Mouse (Mus musculus) embryo, embryonic 10 days (tissue): ENCODE data around the gene Nubp2.
A peak's percentile ranks its signal among the peaks of the same experiment; 100 is the strongest.

Experiments
- DNase-seq: peaks from one replicate; pipeline ENCODE4 v3.0.0-alpha.2; 2015; ENCODE audit warnings: low spot score

Gene Nubp2

DNA sequence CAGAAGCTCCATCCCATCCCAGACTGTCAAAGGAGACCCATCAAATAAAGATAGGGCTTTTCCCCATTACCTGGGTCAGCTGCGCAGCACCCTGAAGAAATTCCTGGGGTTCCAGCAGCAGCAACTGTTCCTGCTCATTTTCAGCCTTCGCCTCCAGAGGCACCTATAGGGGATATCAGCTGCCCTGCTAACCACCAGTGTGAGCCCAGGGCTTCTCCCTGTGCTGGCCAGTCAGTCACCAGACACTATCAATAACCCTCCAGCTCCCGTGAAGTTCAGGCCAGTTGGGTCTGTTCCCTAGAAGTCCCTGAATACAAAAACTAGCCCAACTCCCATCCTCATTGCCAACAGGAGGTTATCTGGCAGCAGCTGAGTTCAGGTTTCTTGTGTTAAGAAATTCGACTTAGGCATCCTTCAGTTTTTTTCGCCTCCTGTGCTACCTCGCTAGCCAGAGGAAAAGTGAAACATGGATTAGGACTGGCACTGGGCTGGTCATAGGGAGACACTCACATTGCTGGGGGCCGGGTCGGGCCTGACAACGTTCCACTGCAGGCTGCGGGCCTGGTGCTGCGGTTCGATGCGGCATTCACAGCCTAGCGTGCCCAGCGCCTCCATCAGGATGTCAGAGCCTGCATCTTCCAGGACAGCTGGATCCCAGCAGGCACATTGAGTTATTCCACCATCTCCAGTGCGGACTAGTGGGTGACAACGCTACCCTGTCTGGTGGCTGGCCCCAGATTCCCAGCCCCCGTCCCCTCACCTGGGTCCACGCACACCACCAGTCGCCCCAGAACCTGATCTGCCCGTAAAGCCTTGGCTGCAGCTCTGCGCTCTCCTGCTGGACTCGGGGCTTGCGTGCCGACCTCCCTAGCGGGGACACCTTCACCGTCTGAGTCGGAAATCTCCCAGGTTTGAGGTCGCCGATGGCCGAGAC lies 8.2 kb upstream of the Nubp2 start:
- DNase-seq = peak; percentile 19

DNA sequence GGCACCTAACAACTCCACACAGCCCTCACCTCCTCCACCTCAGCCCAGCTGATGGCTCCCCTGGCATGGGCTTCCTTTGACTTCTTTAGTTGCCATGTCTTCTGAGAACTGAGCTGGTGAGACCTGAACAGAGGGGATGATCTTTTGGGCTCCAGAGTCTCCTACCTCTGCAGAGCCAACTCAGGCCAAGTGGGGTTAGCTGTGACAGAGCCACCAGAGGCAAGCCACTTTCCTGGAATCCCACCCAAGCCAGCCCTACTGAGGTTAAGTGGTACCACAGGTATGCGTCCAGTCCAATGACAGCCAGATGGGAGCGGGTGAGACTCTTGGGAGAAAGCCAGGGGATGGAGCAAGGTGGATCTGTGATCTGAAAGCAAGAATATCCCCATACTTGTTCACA lies 7.1 kb upstream of the Nubp2 start:
- no peak for DNase-seq

DNA sequence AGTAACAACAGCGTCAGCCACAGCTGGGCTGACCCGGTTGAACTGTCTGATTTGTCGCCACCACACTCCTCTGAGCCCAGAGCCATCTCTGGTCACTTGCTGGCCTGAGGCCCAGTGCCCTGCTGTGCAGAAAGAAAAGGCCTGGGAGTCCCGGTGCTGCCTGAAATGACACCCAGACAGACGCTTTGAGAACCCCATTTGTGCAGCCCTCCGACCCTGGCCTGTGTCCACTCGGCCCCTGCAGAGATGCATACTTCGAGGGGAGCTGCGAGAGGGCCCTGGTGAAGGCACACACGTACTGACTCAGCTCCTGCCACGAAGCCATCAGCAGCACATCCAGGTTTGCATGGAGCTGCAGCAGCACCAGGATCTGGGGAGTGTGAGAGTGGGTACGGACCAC lies 6.6 kb upstream of the Nubp2 start:
- DNase-seq = no peak

DNA sequence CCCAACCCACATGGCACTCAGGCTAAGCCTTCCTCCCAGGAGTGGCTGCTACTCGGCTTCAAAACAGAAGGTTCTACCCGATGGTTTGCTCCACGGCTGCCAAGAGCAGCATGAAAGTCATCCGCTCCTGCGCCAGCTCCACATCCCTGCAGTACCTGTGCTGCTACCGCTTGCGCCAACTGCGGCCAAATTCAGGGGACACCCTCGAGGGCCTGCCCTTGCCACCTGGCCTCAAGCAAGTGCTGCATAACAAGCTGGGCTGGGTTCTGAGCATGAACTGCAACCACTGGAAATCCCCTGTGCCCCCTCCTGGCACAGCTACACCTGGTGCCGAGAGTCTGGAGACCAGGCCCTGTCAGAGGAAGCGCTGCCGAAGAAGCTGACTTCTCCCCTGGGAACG lies 5.2 kb upstream of the Nubp2 start:
- no peak for DNase-seq

DNA sequence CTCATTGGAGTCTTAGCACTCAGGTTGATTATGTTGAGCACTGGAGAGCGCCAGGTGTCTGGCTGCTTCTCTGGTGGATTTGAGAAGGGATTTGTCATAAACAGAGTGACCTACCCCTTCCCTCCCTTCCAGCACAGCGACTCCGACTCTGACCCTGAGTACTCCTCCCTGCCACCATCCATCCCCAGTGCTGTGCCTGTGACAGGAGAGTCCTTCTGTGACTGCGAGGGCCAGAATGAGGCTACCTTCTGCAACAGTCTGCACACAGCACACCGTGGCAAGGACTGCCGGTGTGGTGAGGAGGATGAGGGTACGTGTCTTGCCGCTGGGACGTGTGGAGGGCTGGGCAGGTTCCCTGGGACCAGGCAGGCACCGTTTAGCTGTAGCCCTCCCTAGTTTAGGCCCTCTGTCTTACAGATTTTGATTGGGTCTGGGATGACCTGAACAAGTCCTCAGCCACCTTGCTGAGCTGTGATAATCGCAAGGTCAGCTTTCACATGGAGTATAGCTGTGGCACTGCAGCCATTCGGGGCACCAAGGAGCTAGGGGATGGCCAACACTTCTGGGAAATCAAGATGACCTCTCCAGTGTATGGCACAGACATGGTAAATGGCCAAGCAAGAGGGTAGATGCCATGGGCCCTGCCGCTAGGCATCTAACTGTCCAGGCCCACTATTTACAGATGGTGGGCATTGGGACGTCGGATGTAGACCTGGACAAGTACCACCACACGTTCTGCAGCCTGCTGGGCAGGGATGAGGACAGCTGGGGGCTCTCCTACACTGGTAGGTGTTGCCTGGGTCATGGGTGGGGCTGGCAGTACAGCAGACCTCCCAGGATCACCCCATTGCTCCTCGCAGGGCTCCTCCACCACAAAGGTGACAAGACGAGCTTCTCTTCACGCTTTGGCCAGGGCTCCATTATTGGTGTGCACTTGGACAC lies 4.3 kb upstream of the Nubp2 start:
- no peak for DNase-seq

DNA sequence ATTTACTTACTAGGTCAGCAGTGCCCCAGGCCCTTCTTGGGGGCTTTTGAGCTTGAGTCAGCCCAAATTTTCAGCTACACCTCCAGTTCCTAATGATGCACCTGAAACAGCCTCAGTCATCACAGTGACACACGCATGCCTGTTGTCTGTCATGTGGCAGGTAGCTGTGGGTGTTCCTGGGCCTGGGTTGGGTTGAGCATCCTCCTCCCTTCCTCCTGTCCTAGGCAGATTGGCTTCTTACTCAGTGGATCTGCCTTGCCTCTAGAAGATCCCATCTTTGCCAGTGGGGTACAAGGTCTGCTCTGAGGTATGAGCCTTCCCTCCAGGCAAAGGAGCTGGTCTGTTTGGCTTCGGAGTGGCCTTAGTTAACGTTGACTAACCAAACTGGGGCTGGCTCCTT lies 2.7 kb upstream of the Nubp2 start:
- no peak for DNase-seq

DNA sequence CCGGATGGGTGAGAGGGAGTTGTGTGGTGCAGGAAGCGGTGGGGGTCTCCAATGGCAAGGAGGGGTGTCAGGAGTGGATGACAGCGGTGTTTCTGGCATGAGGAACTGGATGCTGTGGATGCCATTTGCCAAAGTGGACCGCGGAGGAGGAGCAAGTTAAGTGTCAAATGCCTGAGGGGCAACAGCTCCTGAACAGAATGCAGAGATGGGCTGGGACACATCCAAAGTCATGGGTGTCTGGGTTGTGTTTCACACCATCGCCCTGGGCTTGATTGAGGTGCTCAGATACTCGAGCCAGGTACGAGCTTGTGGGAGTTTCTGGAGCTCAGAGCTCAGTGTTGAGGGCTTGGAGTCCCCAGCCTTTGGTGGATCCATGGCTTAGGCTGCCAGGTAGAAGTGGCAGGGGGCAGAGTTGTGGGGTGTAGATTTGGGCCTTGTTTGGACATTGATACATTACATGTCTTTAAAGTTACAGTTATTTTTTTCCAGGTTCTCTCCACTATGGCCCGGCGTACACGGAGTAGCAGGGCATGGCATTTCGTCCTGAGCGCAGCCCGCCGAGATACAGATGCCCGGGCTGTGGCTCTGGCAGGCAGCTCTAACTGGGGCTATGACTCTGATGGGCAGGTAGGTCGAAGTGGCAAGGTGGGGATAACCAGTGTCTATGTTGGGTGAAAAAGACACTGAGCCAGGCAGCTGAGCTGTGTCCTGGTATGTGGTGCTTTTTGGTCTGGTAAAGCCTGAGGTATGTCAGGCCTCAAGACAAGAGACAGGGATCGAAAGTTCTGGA lies 1.3 kb upstream of the Nubp2 start:
- no peak for DNase-seq

DNA sequence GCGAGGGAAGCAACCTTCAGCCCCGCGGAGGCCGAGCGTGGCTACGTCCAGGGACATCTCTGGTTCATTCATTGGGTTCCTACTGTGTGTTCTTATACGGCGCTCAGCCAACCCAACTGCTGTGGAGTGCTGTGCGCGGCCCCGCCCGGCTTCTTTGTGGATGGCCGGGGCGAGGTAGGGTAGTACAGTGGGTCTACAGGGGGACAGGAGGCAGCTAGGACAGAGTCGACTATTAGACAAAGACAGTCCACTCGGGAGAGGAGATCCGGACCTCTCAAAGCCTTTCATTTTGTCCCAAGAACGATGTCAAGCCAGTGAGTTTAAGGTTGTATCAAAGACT lies 753 bp upstream of the Nubp2 start:
- DNase-seq = no peak

DNA sequence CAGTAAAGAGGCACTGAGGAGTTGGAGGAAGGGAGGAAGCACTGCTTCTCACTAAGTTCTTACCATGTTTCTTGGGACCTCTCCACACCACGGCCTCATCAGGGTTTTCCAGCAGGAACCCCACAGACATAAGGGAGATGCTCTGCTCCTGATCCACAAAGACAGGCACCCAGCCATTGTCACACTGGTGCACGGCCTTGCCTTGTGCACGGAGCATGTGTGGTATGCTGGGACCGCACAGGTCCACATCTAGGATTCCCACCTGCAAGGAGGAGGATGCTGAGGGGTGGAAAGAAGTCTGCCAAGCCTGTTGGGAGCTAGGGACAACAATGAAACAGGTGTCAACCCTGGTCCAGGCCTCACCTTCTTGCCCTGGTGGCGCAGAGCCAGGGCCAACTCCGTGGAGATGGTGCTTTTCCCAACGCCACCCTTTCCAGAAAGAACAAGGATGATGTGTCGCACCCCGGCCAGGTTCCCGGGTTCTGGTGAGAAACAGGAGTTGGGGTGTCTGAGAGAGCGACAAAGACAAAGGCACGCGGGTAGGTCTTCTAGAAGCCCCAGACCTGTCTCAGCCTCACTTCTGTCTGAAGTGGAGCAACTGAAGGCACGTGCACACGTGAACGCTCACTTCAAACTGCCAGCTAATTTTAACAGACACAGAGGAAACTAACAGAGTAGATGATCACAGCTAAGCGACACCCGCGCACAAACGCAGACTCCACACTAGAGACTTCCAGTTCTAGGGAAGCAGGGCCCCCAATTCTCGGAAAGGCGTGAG lies 604 bp downstream of the Nubp2 start:
- DNase-seq = no peak

DNA sequence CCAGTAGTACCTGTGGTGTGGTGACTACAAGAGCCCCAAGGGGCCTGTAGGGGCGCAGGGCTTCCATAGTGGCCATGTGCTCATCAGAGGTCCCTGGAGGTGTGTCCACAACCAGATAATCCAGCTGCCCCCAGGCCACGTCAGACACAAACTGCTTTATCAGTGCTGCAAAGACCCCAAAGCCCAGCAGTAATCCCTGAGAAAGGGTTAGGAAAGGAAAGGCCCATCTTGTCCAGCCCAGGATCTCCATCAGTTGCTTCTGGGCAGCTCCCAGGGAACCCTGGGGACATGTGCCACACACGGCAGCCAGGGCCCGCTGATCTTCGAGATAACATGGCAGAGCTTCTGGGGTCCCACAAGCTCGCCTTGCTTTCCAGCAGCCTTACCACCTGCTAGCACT lies 1.8 kb downstream of the Nubp2 start:
- DNase-seq = no peak

DNA sequence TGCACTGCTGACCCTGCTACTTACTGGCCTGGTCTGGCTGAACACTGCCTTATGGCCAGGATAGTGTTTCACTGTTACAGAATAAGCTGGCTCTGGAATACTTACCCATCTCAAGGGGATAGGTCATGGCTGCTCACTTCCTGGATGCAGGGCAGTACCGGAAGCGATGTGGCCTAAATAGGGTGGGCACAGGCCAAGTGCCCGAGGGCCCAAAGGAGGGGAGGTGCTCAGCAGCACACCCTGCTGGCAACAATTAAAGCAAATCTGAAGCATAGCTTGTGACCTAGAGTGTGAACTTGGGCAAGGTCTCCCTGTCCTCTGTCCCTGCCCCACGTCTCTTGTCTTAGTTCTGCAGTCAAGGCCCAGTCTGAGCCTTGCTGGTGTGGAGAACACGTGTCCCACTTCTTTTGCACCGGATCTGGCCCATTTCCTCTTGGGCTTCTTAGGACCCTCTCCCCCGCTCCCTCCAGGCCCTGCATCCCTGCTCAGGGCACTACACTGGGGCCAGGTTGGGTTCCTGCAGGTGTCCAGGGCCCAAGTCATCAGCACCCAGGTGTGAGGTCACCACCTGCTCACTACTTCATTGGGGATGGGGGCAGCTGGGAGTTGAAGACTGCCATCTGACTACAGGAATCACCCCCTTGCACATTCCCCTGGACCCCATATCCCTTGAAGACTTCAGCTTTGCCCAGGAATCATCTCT lies 4.3 kb downstream of the Nubp2 start:
- DNase-seq = peak; percentile 67

DNA sequence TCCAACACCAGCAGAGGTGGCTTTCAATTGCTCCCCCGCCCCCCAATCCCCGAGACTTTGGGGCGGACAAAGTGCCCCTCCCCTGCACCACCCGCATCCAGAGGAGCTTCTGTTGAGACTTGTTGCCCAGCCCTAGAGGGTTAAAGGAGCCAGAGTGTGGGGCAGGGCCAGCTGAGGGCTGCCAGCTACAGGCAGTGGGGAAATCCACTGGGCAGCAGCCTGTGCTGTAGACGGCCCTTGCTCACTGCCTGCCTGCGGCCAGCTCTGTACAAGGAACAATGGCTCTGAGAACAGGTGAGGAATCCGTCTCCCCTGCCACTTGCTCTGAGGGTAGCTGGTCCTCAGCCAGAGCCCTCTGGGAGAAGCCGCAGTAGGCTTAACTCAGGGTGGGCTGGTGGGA lies 7.6 kb downstream of the Nubp2 start:
- DNase-seq = no peak

DNA sequence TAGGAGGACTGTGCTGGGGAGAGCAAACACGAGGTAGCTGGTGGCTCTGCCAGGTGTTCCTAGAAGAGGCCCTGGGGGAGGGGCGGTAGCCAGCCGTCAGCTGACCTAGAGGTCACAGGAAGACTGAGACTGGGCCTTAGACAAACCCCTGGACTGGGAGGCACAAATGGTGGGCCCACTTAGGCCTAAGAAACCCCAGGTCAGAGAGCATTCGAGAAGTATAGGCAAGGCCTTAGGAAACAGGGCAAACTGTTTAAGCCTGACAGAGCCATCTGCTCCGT lies 8.1 kb downstream of the Nubp2 start:
- DNase-seq = no peak

DNA sequence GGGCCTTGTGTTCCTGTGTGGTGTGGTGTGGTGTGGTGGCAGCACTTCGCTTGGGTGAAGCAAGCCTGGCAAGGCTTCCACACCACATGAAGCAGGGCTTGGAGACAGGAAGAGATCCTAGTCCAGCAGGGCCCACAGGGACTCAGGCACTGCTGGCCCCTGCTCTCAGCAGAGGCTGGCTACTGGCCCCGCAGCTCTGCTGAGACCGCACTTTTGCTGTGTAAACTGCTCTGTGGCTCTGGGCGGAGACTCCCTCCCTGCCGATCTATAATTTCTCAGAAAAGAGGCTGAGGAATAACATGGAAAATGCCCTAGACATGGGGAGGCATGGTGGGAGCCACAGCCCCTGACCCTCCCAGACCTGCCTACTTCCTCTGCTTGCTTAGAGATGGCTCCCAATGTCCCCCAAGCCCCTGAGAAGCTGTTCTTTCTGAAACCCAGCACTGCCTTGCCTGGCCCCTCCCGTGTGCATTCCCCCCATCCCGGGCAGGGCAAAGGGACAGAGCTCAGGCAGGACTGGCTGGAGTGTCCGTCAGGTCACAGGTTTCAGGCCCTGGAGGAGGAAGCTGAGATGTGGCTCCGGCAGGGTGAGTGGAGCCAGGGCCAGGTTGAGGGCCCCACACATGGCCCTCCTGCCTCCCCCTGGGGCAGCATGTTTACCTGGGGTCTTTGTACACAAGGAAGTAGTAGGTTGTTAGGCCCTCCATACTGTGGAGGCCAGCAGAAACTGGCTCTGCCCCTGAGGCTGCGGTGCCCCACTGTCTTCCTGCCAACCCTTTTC lies 8.6 kb downstream of the Nubp2 start:
- DNase-seq = no peak

DNA sequence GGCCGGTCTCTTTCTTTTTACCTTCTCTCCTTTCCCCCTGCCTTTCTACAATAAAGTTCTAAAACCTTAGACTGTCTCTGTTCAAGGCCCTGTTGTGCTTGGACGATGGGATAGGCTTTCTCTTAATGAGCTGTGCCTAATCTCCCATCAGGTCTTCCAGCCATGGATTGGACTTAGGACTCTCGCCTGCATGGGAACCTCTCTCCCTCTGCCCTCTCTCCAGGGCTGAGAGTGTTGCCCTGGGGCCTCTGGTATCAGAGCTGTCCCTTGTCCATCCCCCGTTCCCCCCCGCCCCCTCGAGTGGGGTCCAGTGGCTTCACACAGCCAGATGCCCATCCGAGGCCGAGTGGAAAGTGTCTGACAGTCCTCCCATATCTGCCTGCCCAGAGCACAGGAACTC lies 11.2 kb downstream of the Nubp2 start:
- DNase-seq = no peak

DNA sequence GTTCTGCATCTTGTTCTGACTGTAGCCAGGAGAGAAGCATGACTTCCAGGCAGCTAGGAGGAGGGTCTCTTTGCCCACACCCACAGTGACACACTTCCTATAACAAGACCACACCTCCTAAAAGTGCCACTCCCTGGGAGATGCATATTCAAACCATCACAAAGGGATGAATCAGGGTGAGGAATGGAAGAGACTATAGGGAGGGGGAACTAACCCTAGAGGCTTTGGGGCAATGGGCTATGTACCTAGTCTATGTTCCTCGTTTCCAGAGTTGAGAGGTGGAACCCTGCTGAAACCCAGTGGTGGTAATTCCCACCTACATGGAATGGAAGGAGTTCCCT lies 11.8 kb downstream of the Nubp2 start:
- no peak for DNase-seq

DNA sequence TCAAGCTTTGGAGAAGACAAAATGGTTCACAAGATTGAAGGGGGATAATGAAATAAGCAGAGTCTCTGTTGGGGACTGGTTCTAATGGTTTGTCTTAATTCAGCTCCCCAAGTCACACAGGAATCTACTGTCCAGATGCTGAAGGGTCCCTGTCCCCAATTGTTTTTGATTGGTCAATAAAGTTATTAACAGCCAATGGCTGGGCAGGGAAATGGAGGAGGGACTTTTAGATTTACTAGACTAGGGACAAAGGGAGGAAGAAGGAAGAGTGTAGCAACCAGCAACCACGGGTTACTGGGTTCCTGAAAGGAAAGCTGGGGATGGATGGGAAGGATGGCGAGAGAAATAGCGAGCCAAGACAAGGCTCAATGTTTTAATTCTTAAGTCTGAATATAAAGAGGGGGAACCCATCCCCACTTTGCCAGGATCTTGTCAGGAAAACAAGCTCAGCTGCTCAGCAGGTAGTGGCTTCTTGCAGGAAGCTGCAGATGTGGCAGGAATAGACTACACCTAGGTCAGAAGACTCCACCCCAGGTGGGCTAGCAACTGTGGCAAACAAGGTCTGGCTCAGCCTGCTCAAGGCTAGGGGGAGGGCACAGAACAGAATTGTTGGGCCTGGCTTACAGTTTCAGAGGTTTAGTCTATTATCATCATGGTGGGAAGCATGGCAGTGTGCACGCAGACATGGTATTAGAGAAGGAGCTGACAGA lies 12.3 kb downstream of the Nubp2 start:
- no peak for DNase-seq

DNA sequence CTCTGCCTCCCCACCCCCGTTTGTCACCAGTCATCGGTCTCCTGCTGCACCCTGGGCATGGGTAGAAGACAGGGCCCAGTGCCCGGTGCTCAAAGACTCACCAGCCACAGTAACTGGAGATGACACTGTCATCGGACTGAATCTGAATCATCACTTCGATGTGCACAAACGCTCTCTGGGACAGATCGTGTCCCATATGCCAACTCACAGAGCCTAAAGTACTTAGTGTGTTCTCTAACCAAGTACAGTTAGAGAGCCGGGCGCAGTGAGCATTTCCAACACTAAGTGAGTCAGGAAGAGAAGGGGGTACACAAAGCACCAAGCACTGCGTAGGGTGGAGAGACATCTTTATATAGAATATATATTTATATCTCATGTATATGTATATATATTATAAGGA lies 18.2 kb downstream of the Nubp2 start:
- DNase-seq = no peak

DNA sequence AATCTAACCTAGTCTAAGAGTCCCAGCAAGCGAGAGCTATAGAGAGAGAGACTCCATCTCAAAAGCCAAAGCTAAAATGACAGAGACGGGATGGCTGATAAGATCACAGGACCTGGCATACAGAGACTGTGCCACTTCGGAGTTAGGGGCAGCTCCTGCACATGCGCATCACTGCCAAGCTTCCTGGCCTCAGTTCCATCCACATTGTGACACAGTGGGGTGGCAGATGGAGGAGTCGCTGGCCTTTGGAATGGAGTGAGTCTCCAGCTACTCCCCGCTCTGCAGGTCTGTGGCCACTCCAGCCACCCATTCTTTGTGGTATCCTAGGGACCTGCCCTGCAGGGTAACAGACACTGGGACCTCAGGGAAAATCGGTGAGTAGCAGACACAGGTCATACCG lies 20.4 kb downstream of the Nubp2 start, which contains the start of gene Igfals:
Gene Igfals, plus strand, starts transcription at position 222 of the 400 bp plus-strand sequence.
- no peak for DNase-seq

DNA sequence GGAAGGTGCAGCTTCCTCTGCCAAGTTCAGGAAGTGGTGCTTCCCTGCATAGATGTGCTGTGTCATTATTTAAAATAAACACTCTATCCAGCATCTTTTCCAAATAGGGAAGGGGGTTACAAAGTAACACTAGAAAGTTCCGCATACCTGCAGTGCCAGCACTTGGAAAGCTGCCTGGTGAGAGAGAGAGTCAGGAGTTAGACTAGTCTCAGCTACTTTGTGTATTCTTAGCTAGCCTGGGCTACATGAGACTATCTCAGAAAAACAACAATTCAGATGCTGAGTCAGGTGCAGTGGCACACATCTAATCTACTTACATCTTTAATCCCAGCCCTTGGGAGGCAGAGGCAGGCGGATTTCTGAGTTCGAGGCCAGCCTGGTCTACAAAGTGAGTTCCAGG lies 24.4 kb downstream of the Nubp2 start:
- no peak for DNase-seq
